Mouse (Mus musculus): ENCODE results near the gene Dimt1.

- TF ChIP-seq CTCF (conservative IDR thresholded peaks at IDR 0.05; ENCODE audit: insufficient read depth, insufficient read length, low read depth, low read length) (no peak), POLR2A (IDR thresholded peaks at IDR 0.05; ENCODE audit: low read depth, low read length) (no peak)
These were observed 39.7 kb upstream of the Dimt1 start for GRCm38 (mm10) chr13:106907273-106907672.
